Mouse (Mus musculus) MEL-GATA-1-ER (cell line): ENCODE measurements at regions not wholly inside any gene's neighbourhood (a gene's known extent, or its start where the extent isn't known, plus 50 kb on each side); places are given as distances from the start of the nearest gene placed in this dataset.
"Not testable (repeated sequence)": the region's sequence is repeated elsewhere in the genome, so short reads cannot be mapped to it uniquely, and the experiment has no call there.

Experiments used
- DNase-seq: peaks from one replicate; pipeline ENCODE4 v3.0.0-alpha.2; 2012; ENCODE audit warnings: low read depth; ENCODE audit errors: extremely low read depth

DNA sequence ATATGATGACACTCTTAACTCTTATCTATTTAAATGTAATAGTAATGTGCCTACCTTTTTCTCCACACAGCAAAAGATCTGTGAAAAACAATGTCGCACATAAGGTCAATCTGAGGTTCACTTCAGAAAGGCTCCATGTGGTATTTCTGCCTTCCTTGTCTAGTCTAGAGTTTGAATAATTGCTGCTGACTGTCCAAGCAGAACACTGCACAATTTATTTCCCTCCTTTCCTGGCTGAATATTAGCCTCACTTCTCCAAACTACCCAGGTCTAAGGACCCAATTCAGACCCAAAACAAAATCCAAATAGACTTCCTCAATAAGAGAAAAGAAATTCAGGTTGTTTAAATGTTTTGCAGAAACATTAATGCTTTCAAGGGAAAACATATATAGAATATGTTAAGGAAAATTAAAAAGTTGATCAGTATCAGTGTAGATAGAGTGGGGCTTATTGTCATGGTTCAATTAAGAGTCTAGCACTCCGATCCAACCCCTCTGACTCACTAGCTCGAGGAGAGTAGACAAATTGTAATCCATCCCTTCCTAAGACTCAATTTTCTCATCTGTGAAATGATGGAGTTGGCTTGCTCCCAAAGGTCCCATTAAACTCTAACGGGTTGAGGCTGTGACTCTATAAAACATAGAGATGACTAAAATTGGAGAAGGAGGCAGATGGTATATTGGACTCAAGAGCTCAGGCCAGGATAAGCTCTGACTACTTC, 215.4 kb upstream of the Tbl1xr1 start:
- DNase-seq, result no peak

DNA sequence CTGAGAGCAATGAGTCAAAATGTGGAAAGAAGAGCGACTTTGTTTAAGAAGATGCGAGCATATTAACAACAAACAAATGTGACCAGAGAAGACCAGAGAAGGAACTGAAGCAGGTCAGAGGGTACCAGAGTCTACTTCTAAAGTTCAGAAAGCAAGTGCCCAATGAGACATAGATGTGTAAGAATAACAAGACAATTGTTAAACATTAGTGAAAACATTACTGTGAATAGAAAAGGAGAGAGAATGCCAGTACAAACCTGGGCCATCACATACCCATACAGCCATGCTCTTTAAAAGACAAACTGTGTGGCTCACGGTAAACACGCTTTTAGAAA, 214.8 kb upstream of the Tbl1xr1 start:
- DNase-seq, result no peak

DNA sequence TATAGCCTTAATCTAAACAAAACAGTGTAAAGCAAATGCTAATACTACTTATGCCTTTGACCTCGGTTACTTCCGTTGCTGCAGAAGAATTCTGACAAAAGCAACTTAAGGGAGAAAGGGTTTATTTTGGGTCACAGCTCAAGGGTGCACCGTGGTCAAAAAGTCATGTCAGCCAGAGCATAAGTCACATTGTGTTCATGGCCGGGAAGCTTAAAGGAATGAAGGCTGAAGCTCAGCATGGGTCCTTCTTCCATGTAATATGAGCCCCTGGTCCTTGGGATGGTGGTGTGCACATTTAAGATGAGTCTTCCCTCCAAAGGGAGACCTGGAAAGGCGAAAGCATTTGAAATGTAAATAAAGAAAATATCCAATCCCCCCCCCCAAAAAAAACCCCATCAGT, 212.1 kb upstream of the Tbl1xr1 start:
- no peak for DNase-seq

DNA sequence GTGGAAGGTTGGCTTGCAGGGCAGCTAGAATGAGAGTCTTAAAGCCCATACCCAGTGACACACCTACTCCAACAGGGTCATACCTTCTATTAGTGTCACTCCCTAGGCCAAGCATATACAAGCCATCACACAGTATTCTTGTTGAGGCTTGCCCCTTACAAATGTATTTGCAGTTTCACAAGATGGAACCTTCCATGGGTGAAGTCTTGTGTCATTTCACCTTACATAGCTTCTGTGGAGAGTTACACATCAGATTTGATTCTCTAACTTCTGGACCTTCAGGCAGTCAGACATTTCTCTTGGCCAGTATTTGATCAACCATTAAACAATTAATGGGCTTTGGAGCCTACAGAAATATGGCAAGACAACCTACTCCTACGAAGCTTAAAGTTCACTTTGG, 210.6 kb upstream of the Tbl1xr1 start:
- no peak for DNase-seq

DNA sequence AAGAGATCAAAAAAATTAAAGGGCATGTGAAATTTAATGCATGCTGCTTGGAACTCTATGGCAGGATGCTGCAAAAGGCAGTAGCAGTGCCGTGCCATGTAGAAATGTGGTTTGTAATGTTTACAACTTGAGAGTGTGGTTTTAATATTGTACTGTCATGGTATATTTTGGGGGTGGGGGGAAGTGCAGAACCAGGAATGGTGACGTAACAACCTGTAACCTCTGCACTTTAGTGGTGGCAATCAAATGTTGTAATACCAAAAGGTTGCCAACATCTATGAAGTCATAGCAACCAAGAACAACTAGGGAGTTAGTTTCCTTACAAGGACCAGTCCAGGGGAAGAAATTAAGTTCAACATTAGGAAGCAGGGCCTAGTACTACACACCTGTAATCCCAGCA, 198.1 kb upstream of the Tbl1xr1 start:
- DNase-seq, result no peak

DNA sequence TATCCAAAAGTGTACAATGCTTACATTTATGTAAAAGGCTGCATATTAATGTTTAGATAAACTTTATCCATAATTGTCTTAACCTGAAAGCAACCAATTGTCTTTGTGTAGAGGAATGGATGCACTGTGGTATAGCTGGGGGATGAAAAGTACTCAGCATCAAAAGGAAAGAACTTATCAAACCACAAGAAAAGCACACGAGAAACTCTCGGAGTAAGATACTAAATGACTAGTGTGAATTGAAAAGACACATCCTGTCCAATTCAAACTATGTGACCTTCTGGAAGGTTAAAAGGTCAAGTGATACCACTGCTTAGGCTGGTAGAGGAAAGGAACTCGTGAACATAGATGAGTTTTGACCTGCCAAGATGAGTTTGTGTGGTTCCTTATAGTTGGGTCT, 192.2 kb upstream of the Tbl1xr1 start:
- DNase-seq, result no peak

DNA sequence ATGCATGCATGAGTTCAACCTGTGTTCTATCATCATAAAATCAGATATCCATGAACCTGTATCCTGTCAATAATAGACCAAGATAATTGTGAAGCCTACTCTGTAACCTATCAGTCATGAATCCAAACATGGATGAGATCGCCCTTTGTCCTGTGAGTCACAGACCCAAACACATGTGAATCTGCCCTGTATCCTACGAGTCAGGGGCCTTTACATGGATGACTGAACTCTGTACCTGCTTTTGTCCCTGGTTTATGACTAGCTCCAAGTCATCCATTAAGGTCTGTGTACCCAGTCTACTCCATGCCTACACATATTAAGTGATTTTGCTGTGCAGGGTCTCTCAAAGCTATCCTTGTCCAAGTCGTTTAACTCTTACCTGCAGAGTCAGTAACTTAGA, 187.7 kb upstream of the Tbl1xr1 start:
- DNase-seq, result no peak

DNA sequence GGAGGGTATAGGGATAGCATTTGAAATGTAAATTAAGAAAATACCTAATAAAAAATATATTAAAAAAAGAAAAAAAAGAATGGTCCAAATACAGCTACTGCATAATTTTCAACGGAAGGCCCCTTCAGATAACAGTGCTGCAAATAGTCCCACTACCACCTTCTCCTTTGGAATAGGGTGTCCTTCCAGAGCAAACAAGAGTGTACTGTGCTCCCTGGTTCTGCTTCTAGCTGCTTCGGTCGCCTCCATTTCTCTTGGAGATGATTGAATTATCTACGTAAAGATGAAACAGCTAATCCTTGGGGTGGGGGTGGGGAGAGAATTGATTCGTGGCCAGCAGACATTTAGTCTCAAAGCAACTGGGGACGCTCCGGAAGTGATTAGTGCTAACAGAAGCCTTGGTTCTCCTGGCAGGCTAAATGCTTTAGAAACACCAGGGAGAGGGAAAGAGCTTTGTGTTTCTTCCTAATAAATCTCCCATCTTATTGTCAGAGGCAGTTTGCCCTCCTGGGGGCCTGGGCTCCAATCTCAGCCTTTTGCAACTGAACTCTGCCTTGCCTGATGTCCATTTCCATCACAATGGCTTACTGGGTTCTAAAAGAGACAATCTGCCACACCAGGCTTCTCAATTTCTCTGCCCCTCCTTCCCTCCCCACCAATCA, 184.5 kb upstream of the Tbl1xr1 start:
- no peak for DNase-seq

DNA sequence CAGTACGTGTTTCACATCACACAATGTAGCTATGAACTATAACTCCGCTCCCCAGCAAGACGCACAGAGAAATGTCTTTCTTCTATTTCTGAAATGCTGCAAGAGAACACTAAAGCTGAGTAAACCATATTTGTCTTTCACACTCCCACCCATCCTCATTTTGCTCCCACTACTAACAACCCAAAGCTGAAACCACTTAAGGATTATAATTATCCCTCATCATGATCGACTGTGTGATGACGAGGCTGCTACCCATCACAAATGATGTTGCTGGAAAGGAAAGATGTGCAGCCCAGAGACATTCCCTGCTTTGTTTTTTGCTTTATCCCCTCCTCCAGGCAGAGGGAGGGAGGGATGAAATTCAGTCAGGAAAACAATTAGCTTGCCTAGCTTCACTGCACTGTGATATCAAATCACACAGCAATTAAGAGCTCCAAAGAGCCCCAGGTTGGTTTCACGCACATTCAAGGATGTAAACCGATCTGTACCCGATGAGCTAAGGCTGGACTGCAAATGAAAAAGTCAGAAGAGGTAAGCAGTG, 183.5 kb upstream of the Tbl1xr1 start:
- DNase-seq, result no peak

DNA sequence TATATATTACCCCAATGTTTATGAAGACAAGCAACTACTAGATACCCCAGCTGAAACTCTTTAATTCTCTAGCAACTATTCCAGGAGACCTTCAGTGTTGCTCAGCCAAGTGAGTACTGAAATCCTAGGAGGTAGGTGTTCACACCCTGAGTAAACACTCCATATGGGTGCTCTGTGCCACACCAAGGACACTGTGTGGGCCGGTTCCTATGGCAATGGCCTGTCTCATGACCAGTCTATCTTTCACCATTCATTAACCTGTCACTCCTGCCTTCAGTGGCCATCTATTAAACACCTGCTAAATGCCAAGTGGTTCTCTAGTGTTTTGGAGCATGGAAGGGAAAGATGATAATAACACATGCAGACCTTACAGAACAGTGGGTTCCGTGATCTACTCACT, 180.9 kb upstream of the Tbl1xr1 start:
- no peak for DNase-seq

DNA sequence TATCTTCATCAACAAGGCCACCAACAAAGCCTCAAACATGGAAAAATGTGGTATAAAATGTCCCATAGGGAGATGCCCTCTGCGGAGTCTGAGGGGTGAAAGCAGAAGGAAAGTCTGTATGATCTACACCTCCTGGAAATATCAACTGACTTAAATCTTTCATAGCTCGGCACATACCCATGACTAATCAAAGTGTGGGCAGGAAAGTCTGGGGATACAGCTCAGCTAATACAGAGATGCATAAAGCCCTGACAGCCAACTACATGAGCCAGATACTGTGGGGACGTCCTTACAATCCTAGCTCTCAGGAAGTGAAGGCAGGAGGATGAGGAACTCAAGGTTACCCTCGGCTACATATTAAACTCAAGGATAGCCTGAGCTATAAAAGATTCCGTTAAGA, 178.2 kb upstream of the Tbl1xr1 start:
- no peak for DNase-seq

DNA sequence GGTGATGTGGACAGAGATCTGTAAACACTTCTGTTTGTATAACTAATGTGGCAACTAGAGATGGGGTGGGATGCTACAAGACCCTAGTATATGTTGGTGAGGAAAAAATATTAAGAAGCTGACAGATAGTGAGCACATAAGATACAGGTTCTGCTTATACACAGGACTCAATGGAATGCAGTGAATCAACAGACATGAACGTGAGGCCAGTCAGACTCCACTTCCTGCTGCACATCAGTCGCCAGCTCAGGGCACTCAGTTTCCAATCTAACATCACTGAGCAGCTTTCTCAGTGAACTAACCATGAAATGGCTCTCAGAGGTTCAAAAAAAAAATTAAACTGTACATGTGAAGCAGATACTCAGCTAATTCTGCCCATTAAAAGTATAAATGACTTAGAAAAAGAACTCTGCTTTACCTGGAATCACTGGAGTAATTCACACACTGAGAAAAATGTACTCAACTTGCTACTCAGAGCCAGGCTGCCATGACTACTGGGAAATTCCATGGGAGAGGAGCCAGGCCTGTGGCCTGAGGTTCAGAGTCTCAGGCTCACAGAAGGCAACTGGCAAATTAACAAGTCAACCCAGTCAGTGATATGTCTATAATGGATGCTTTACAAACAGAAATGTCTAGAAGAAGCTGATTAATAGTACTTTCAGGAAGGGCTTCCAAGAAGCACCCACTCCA, 170.9 kb upstream of the Tbl1xr1 start:
- DNase-seq, result no peak

DNA sequence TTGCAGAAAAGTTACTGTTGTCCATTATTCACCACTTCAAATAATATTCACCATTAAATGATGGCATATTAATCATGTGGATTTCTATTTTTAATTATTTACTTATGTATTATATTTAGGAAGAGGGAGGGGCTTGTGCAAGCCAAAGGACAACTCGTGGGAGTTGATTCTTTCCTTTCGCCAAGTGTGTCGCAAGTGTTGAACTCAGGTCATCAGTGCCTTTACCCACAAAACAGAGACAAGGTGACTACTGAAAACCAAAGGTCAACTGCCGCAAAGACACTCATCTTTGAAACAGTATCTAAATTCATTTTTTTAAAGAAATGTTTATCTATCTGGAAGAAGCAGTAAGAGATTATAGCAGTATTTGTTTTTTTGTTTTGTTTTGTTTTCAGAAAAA, 167.6 kb upstream of the Tbl1xr1 start:
- no peak for DNase-seq

DNA sequence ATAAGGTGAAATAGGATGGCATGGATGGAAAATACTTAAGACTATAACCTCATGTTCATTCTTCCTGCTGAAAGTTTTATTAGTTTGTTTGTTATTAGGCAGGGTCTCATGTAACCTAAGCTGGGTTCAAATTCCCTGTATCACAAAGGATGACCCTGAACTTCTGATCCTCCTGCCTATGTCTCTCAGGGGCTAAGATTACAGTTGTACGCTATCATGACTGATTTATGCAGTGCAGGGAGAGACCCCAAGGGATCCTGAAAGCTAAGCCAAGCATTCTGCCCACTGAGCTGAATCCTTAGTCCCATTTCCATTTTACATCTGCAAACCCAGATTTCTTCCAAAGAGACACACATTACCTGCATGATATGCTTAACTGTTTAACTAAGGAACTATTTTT, 166.4 kb upstream of the Tbl1xr1 start:
- DNase-seq, result no peak

DNA sequence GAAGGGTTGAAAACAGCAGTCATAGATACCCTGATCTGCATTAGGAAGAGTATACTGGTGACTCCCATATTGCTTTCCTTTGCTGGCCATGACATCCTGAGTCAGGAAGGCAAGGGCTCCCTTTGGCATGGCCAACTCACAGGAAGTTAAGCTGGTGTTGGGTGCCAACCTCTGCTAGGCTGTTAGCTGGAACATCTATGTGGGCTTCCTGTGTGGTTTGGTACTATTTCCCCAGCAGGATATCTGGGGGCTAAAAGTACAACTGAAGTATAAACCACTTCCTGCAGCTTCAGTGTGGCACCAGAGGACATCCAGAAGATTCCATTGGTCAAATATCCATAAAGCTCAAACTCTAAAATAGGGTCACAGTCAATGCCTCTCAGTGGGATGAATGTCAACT, 165.4 kb upstream of the Tbl1xr1 start:
- DNase-seq, result no peak

DNA sequence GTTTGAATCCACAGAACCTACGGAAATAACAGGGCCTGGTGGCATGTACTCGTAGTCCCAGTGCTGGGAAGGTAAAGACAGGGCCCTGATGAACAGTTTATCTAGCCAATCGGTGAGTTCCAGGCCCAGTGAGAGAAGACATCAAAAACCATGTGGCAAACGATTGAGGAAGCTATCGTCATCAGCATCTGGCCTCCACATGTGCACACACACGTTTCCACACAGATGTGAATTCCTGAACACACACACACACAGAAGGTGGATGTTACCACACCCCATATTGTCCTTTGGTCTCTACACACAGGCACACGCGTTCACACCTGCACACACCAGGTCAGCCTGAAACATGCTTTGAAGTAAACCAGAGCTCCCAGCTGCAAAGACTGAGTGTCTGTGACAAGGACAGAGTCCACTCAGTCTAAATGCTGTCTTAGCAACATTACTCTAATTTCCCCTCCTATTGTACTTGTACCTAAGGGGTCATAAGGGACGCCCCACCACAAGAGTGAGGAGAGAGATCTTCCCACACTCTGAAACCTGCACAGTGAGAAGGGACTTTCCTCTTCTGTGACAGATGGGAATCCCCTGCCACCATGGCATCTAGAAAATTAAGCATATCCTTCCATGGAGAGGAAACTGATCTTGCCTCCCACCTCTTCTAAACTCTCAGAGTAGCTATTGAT, 159.1 kb upstream of the Tbl1xr1 start:
- DNase-seq, result no peak

DNA sequence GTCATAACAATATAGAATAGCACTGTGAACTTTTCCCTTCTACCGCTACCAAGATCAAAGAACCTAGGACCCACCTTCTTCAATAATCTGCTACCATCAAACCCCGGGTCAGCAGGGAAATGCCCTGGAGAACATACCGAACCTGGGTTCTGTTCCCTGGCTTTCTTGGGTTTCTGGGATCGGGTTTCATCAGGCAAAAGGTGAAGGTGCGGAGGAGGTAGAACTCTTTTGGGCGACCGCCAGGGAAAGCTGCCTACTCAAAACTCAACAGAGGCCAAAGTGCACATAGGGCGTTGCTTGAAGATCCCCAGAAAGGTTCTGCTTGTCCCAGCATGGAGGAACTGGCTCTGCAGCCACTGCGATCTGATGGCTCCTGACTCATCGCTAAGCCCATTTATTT, 158.0 kb upstream of the Tbl1xr1 start:
- DNase-seq, result no peak

DNA sequence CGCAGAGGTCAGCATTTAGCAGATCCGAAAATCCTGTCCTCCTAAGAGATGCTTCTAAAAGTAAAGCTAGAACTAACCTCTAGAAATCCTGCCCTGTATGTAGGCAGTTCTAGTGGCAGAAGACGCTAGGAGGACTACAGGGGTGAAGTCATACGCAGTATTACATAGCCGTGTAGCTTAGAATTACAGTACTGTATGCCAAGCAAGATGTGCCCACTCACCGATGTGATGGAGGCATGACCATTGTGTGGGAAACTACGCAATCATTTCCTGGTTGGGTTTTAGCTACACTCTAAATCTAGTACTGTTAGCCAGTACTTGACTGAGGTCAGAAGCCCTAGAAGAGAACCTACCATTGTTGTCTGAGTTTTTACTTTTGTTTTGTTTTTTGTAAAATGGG, 156.5 kb upstream of the Tbl1xr1 start:
- no peak for DNase-seq

DNA sequence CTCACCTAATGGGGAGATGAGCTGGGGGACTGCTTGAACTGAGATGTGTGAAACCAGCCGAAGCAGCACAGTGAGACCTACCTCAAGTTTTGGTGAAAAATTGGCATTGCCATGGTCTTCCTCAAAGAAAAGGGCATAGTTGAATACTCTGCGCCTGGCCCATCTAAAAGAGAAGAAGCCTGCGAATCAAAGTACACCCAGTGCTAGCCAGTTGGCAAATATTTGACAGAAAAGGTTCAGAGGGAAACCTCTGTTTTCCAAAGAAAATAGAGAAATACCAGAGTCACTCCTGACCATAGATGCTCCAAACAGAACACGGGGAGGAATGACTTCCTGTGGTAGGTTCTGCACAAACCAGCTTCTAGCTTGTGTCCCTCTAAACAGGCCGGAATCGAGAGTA, 144.5 kb upstream of the Tbl1xr1 start:
- no peak for DNase-seq

DNA sequence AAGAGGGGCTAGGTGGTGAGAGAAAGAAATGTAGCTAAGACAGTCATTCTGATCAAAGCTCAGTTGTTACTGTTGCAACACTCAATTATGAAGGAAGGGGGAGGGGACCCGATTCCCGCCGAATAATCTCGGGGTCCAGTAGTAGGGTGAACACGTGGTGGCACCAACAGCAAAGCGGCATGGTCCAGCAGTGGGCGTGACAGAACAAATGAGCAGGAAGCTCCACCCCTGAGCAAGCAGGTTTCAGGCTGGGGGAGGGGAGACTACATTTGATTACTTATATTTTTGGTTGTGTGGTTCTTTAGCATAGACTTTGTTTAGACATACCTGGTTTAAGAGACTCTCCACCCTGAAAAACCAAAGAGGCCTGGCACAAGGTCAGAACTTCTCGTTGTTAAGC, 143.8 kb upstream of the Tbl1xr1 start:
- DNase-seq, result not testable (repeated sequence)

DNA sequence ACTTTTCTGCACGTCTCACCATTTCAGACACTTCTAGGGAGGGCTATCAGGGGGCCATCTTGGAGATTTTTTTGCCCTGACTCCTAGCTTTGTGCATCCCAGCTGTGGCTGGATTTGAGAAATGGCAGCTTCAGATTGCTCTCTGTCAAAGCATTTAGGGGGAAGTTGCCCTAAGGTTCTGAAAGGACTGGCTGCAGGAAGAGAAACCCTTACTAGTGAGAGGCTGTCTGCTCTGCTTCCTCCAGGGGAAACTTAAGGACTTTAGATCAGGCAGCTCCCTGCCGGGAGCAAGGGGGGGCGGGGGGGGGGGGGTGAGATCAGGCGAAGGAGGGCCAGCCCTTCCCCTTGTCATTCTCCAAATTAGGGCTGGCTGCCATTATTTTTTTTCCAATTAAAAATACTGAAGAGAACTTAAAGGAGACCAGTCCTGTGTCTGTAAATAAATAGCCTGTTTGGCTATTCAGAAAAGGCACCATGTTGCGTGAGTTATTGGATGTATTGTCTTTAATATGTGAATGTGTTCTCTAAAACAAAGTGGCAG, 141.7 kb upstream of the Tbl1xr1 start:
- DNase-seq, result no peak
